ENCODE assay signal across 15 mouse cellular contexts in genomic region chr17:93460409-93460808, GRCm38 (mm10).
DNase-seq lines count a peak whose midpoint lies in the region.
"Had no signal": no experiment of that assay in that cellular context is flagged by ENCODE, and none has a peak within 500 bp of the region (broad histone marks: within the 10 kb centered on the region; RNA-seq: fewer than 3 reads in every experiment).

No protein-coding gene starts in this region.

- peak; percentile 2 to 11 for DNase-seq in frontal cortex, postnatal 36 days (ENCODE audit: low spot score in 2 of 2)
- no peak for DNase-seq in frontal cortex, postnatal 25 days (ENCODE audit: low spot score in 2 of 2)
- peak; percentile 47 for DNase-seq in brain, adult 2 months (ENCODE audit: low read depth, low spot score)
- peak; percentile 27 for DNase-seq in telencephalon, adult 2 months (ENCODE audit: low read depth, low spot score)
- no peak for DNase-seq in heart, adult 8-10 months (ENCODE audit: low spot score)
- DNase-seq: adrenal gland, adult 2 months; adrenal gland, postnatal 14 days; adrenal gland, postnatal 36 days; cerebellum, adult 11 months; cerebellum, adult 18-20 months; cerebellum, adult 8-10 months; cerebellum, adult 9-11 months; cerebellum, postnatal 14 days; cerebellum, postnatal 36 days; embryo, embryonic 11 days had no signal

Comparison
In these comparisons a context has a peak if more than half of its experiments do, and no peak if none do; other contexts are left out.
1. DNase-seq: peak in frontal cortex, postnatal 36 days (2 of 2), brain, adult 2 months (single experiment) and telencephalon, adult 2 months (single experiment); none in frontal cortex, postnatal 25 days (0 of 2) and heart, adult 8-10 months (single experiment).